Mouse (Mus musculus): Measurements from ENCODE around the gene Gm10447.

The Gm10447 gene

GRCm38 (mm10) chr11:53456474-53457371, at the start of gene Gm10447, which contains the start of gene Shroom1:
Gm10447 (minus strand) TSS chr11:53457110.
Shroom1 (plus strand) TSS chr11:53457205.
- DNase-seq: peak; percentile 63

GRCm38 (mm10) chr11:53505026-53505663, 48.2 kb upstream of the Gm10447 start:
- peak; percentile 91 to 95 for DNase-seq

DNA sequence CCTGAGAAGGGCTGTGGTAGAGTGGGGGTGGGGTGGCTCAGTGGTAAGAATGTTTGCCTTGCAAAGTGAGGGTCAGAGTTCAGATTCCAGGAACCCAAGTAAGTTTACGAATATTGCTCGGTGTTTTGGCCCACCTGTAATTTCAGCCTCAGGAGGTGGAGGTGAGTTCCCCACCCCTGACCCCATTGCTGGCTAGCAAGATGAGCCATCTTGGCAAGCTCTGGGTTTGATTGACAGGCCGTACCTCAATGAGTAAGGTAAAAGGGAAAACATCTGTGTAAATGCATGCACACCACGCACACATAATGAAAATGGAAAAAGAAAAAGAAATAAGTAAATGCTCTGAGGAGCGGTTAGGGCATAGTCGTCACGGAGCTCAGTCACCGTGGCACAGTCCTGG, 47.5 kb upstream of the Gm10447 start:
- no peak for DNase-seq

DNA sequence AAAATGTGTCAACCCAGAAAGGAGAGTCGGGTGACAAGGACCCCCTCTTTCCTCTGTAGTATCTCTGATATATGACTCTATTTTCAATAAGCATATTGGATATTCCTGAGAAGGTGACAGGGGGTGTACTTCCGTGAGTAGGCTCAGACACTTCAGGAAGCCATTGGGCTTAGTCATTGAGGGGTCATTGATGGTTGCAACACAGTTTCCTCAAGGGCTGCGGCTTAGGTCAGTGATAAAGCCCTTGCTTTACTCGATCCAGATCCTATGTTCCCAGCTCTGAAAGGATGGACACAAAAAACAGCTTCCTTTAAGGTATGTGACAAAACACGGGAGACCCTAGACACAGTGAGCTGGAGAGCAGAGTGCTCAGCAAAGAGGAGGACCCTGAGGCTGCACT, 46.8 kb upstream of the Gm10447 start:
- DNase-seq: no peak

GRCm38 (mm10) chr11:53502039-53502765, 45.3 kb upstream of the Gm10447 start:
- no peak for DNase-seq

DNA sequence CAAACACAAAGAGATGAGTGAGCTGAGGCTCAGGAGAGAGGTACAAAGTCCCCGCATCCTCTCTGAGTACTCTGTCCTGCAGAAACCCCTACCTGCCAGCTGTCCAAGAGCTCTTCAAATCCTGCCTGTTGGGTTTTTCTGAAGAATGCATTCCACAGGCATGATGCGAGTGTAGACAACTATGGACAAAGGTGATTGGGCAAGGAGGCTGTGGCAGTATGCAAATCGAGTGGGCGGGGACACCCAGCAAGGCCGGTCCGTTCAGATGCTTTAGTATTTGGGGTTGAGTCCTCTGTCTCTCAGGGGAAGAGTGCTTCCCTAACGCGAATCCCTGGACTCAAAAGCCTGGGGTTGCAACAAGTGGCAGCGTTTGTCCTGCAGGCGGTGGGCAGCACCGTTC, 43.7 kb upstream of the Gm10447 start:
- peak in 1 of 2 experiments; percentile 23 for DNase-seq

GRCm38 (mm10) chr11:53496946-53497345, 40.0 kb upstream of the Gm10447 start:
- peak; percentile 33 to 42 for DNase-seq

DNA sequence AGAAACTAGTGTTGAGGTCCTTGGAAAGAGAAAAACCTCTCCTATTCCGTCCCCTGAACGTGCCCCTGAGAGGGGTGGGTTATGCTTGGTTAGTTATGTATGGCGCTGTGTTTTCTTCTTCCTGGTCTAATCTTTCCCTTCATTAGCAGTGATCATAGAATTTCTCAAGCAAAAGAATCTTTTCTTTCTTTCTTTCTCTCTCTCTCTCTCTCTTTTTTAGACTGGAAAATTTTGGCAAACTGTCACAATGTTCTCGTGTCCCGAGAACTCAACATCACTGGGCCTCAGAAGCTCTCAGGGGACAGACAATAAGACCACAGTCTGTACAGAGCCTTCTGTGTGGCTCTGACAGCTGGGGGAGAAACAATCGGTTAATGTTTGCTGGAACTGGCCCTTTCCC, 38.5 kb upstream of the Gm10447 start:
- no peak for DNase-seq

- no peak for DNase-seq
Observed at GRCm38 (mm10) chr11:53493243-53493955, 36.5 kb upstream of the Gm10447 start.

GRCm38 (mm10) chr11:53491954-53492401, 35.1 kb upstream of the Gm10447 start:
- no peak for DNase-seq

DNA sequence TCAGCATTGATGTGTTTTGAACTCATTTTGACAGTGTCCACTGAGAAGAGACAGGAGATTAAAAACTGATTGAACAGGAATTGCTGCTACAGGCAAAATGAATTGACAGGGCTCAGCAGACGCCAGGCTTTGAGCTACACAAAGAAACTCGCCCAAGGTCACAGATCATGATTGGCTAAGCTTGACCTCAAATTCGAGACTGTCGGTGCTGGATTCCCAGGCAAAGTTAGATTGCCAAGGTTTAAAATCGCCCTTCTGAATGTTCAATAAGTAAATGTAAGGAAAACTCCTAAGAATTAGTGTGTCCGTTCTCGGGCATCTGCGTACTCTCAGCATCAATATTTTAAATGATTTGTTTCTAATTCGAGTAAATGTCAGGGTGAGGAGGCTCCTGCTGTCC, 32.5 kb upstream of the Gm10447 start:
- DNase-seq: no peak

GRCm38 (mm10) chr11:53489007-53489406, 32.1 kb upstream of the Gm10447 start:
- DNase-seq: no peak

GRCm38 (mm10) chr11:53486822-53487594, 30.1 kb upstream of the Gm10447 start:
- peak; percentile 61 to 71 for DNase-seq

DNA sequence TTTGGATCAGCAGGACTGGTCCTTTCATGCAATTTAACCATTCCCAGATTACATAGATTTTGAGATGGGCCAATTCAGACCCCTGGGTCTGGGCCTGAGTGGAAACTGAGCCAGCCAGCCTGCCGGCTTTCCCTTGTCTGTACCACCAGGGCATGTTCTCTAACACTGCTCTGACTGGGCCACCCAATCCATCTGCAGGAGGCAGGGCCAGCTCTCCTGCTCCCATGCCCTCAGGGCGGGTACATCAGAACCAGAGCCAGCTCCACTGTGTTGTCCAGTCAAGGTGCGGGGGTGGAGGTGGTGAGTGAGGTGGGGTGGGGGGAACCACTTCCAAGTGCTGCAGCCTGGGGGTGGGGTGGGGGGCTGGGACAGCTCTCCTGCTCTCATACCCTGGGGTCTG, 29.4 kb upstream of the Gm10447 start:
- DNase-seq: no peak

GRCm38 (mm10) chr11:53485719-53486118, 28.8 kb upstream of the Gm10447 start:
- peak in 1 of 2 experiments; percentile 29 for DNase-seq

DNA sequence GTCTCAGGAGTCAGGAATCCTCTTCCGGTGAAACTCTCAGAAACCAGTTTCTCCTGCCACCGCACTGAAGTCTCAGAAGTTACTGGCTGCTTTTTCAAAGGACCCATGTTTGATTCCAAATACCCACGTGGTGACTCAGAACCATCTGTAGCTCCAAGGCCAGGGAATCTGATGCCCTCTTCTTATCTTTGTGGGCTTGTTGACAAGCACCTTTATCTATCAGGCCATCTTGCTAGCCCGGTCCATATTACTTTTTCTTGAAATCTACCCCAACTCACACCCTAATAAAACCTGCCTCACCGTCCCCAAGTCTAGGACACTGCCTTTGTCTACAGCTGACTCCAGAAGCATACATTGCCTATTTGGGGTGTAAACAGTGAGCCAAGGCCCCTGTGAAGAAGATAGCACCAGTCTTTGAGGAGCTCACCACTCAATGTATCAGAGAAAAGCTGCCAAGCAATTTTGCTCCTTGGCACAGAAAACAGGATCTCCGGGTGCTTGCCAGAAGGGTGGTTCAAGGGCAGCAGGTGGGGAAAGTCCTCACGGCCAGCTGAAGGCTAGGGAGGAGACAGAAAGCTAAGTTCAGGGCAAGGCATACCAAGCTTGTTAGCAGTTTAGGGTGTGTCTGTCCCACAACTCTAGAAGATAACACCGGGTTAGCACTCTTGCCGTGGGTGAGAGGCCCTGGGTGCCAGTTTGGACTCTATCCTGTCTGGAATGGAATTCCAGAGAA, 26.4 kb upstream of the Gm10447 start:
- DNase-seq: peak; percentile 53 to 71

- DNase-seq: no peak
Observed at GRCm38 (mm10) chr11:53481088-53481730, 24.3 kb upstream of the Gm10447 start.

DNA sequence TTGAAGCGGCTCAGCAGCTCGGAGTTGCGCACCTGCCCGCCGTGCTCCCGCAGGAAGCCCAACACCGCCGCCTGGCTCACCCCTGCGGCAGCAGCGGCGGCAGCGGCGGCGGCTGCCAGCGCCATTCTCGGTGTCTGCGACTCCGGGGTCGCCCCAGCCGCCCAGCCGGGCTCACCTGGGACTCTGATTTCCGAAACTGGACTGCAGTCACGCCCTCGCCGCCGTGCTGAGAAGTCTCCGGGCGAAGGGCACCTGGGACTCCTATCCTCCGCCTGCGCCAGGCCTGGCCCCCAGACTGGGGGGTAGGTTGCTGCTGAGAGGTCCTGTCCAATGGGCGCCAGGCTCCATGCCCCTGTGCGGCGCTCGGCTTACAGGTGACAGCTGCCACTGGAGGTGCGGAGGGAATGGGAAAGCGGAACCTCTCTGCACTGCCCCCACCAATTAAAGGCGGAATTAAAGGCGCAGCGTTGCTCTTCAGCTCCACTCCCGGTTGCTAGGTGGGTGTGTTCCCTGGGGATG, 22.9 kb upstream of the Gm10447 start, which contains the start of the genes Gm9945 and Sowaha:
Gene Gm9945 (plus strand): TSS at position 384 of the 519 bp plus-strand sequence.
Gene Sowaha (minus strand): TSS at position 492 of the 519 bp plus-strand sequence.
- DNase-seq: peak; percentile 78 to 79

GRCm38 (mm10) chr11:53479171-53479782, 22.4 kb upstream of the Gm10447 start:
- peak in 1 of 2 experiments; percentile 58 for DNase-seq
